Mouse (Mus musculus) MEL (cell line): Measurements from ENCODE around the gene Slc6a9. TPM values are rescaled to one million over a fixed set of nuclear protein-coding genes. Genes with fewer than 3 reads are reported as not detected.

Experiments used
- DNase-seq: peaks from one replicate; pipeline ENCODE4 v3.0.0; 2011; ENCODE audit warnings: low read depth, low spot score
- H3K27ac ChIP-seq: 2 replicates; pipeline ENCODE4 v1.5.1; 2012; ENCODE audit warnings: low read depth, mild to moderate bottlenecking, control low read depth, low read length, moderate library complexity; ENCODE audit not compliant: control insufficient read depth
- H3K27me3 ChIP-seq, 2 experiments: fragments of 150-350 bp in 1 of 2; sonication (generic) in 1 of 2; 2 replicates each; pipeline ENCODE4 v1.6.1; 2012; ENCODE audit warnings: low read length in 2 of 2, mild to moderate bottlenecking in 2 of 2, improper control_type of control experiment in 1 of 2, moderate library complexity in 1 of 2; ENCODE audit not compliant: insufficient read depth in 2 of 2, control insufficient read depth in 1 of 2
- H3K36me3 ChIP-seq, 2 experiments: 2 replicates each; pipeline ENCODE4 v1.6.1; 2012 to 2014; ENCODE audit warnings: low read length in 2 of 2, improper control_type of control experiment in 1 of 2, inconsistent platforms in 1 of 2, mild to moderate bottlenecking in 1 of 2; ENCODE audit not compliant: insufficient read depth in 2 of 2, control insufficient read depth in 1 of 2
- H3K4me1 ChIP-seq, 2 experiments: fragments of 150-350 bp in 1 of 2; sonication (generic) in 1 of 2; 2 replicates each; pipeline ENCODE4 v1.6.1; 2012; ENCODE audit warnings: low read length in 2 of 2, improper control_type of control experiment in 1 of 2, mild to moderate bottlenecking in 1 of 2; ENCODE audit not compliant: insufficient read depth in 2 of 2, control insufficient read depth in 1 of 2
- H3K4me3 ChIP-seq, 2 experiments: fragments of 150-350 bp in 1 of 2; sonication (generic) in 1 of 2; 2 replicates each; pipeline ENCODE4 v1.5.1; 2012; ENCODE audit warnings: low read depth in 2 of 2, low read length in 2 of 2, mild to moderate bottlenecking in 2 of 2, moderate library complexity in 2 of 2, control low read depth in 1 of 2, improper control_type of control experiment in 1 of 2; ENCODE audit not compliant: control insufficient read depth in 1 of 2, insufficient read depth in 1 of 2
- H3K79me2 ChIP-seq: 2 replicates; pipeline ENCODE4 v1.6.1; 2012; ENCODE audit warnings: mild to moderate bottlenecking, low read length, moderate library complexity; ENCODE audit not compliant: control insufficient read depth, poor library complexity, insufficient read depth
- H3K9ac ChIP-seq: 2 replicates; pipeline ENCODE4 v1.6.1; 2012; ENCODE audit warnings: low read depth, mild to moderate bottlenecking, control low read depth, low read length, moderate library complexity; ENCODE audit not compliant: control insufficient read depth, poor library complexity, severe bottlenecking
- H3K9me3 ChIP-seq: fragments of 150-350 bp; sonication (generic); replicated peaks from 2 replicates; pipeline ENCODE4 v1.6.1; 2012; ENCODE audit warnings: mild to moderate bottlenecking, low read length, improper control_type of control experiment, moderate library complexity; ENCODE audit not compliant: insufficient read depth
- BHLHE40 ChIP-seq: IDR thresholded peaks from 2 replicates; pipeline ENCODE4 v1.6.1; 2012; ENCODE audit warnings: low read depth, mild to moderate bottlenecking, inconsistent platforms, low read length, improper control_type of control experiment, borderline replicate concordance
- EP300 ChIP-seq, 2 experiments: IDR thresholded peaks; 2 replicates each; pipeline ENCODE4 v1.6.1; 2011; ENCODE audit warnings: improper control_type of control experiment in 2 of 2, low read length in 2 of 2, low read depth in 1 of 2, mild to moderate bottlenecking in 1 of 2
- ETS1 ChIP-seq: IDR thresholded peaks from 2 replicates; pipeline ENCODE4 v1.6.1; 2012; ENCODE audit warnings: low read depth, mild to moderate bottlenecking, inconsistent platforms, low read length, improper control_type of control experiment, moderate library complexity
- GATA1 ChIP-seq: IDR thresholded peaks from 2 replicates; pipeline ENCODE4 v1.6.1; 2011; ENCODE audit warnings: low read depth, low read length, improper control_type of control experiment
- JUND ChIP-seq: IDR thresholded peaks from 2 replicates; pipeline ENCODE4 v1.6.1; 2011; ENCODE audit warnings: low read depth, mild to moderate bottlenecking, improper control_type of control experiment, low read length
- MEF2A ChIP-seq: IDR thresholded peaks from 2 replicates; pipeline ENCODE4 v1.6.1; 2014; ENCODE audit warnings: low read depth, mild to moderate bottlenecking, inconsistent platforms, low read length, improper control_type of control experiment; ENCODE audit not compliant: poor library complexity, insufficient replicate concordance, severe bottlenecking; ENCODE audit errors: extremely low read depth
- NELFE ChIP-seq: IDR thresholded peaks from 2 replicates; pipeline ENCODE4 v1.6.1; 2011; ENCODE audit warnings: low read depth, low read length, improper control_type of control experiment
- POLR2A ChIP-seq, 2 experiments: IDR thresholded peaks; 2 replicates each; pipeline ENCODE4 v1.6.1; 2011 to 2012; ENCODE audit warnings: low read length in 2 of 2, mild to moderate bottlenecking in 2 of 2, control low read depth in 1 of 2, improper control_type of control experiment in 1 of 2, low read depth in 1 of 2, moderate library complexity in 1 of 2; ENCODE audit not compliant: control insufficient read depth in 1 of 2, insufficient read depth in 1 of 2, poor library complexity in 1 of 2
- TAL1 ChIP-seq: IDR thresholded peaks from 2 replicates; pipeline ENCODE4 v1.6.1; 2012; ENCODE audit warnings: mild to moderate bottlenecking, inconsistent platforms, low read length, moderate library complexity, mixed read lengths
- TCF12 ChIP-seq: IDR thresholded peaks from 2 replicates; pipeline ENCODE4 v1.6.1; 2014; ENCODE audit warnings: low read depth, mild to moderate bottlenecking, inconsistent platforms, low read length, improper control_type of control experiment, moderate library complexity
- UBTF ChIP-seq: IDR thresholded peaks from 2 replicates; pipeline ENCODE4 v1.6.1; 2012; ENCODE audit warnings: low read depth, mild to moderate bottlenecking, inconsistent platforms, low read length, improper control_type of control experiment, moderate library complexity, borderline replicate concordance; ENCODE audit not compliant: insufficient read depth
- USF1 ChIP-seq: IDR thresholded peaks from 2 replicates; pipeline ENCODE4 v1.6.1; 2014; ENCODE audit warnings: low read depth, mild to moderate bottlenecking, inconsistent platforms, low read length, improper control_type of control experiment, moderate library complexity
- ZKSCAN1 ChIP-seq: IDR thresholded peaks from 2 replicates; pipeline ENCODE4 v1.6.1; 2012; ENCODE audit warnings: low read depth, mild to moderate bottlenecking, inconsistent platforms, low read length, improper control_type of control experiment, moderate library complexity
- ZMIZ1 ChIP-seq: IDR thresholded peaks from 2 replicates; pipeline ENCODE4 v1.6.1; 2012; ENCODE audit warnings: low read depth, mild to moderate bottlenecking, inconsistent platforms, low read length, improper control_type of control experiment, moderate library complexity
- ZNF384 ChIP-seq: IDR thresholded peaks from 2 replicates; pipeline ENCODE4 v1.6.1; 2012; ENCODE audit warnings: low read depth, mild to moderate bottlenecking, inconsistent platforms, low read length, improper control_type of control experiment
- polyA plus RNA-seq, 2 experiments: library from polyadenylated mRNA; stranded (reverse) in 1 of 2; unstranded in 1 of 2; fragments of >175 nt in 1 of 2; fragments of >200 nt in 1 of 2; gene quantifications; 2 replicates each; pipeline versions ENCODE4 v1.2.1 to v1.2.4; 2012; ENCODE audit warnings: low replicate concordance in 2 of 2, low read depth in 1 of 2; ENCODE audit not compliant: insufficient read length in 2 of 2, insufficient read depth in 1 of 2, missing spikeins in 1 of 2
- total RNA-seq: library from RNA; depleted of rRNA; stranded (reverse); fragments of 300-350 nt; gene quantifications from 2 replicates; pipeline ENCODE4 v1.2.3, GENCODE M21; 2012

Gene Slc6a9
- total and polyA plus RNA-seq, 3 experiments = 3.2 to 21.2 TPM; not detected in 1

- H3K4me1 ChIP-seq = no peaks in the 10 kb centered on the region
- DNase-seq = no peak
- H3K4me3 ChIP-seq = no peak overlapping the region
- no peak overlapping the region for H3K9ac ChIP-seq
- H3K27ac ChIP-seq = no peak overlapping the region
- H3K27me3 ChIP-seq = peaks cover 0 to 1% of the 10 kb centered on the region in 2 experiments; a peak in 3 of 4 replicates
- H3K36me3 ChIP-seq = no peaks in the 10 kb centered on the region
- no peaks in the 10 kb centered on the region for H3K79me2 ChIP-seq
- no peak for TF ChIP-seq MEF2A
- no peak for TF ChIP-seq BHLHE40
- no peak for TF ChIP-seq ZMIZ1
- no peak for TF ChIP-seq ETS1
- TF ChIP-seq GATA1 = no peak
- no peak for TF ChIP-seq JUND
- no peak for TF ChIP-seq EP300 (IDR thresholded peaks at IDR 0.05; ENCODE audit: low read depth in 1 of 2, low read length in 2 of 2)
- no peak for TF ChIP-seq NELFE
- no peak for TF ChIP-seq ZKSCAN1
- TF ChIP-seq POLR2A (IDR thresholded peaks at IDR 0.05; ENCODE audit: control insufficient read depth in 1 of 2, insufficient read depth in 1 of 2, low read depth in 1 of 2, low read length in 2 of 2, poor library complexity in 1 of 2) = no peak
- TF ChIP-seq USF1 = no peak
- TF ChIP-seq, all 39 proteins: peak for 0
- no peaks in the 10 kb centered on the region for H3K9me3 ChIP-seq
Observed at GRCm38 (mm10) chr4:117816776-117817175, 17.5 kb upstream of the Slc6a9 start.

GRCm38 (mm10) chr4:117818032-117818431, 16.3 kb upstream of the Slc6a9 start:
- no peaks in the 10 kb centered on the region for H3K4me1 ChIP-seq
- H3K27ac ChIP-seq = no peak overlapping the region
- H3K9ac ChIP-seq = no peak overlapping the region
- no peak overlapping the region for H3K4me3 ChIP-seq
- DNase-seq = no peak
- peaks cover 0 to 1% of the 10 kb centered on the region in 2 experiments; a peak in 2 of 4 replicates for H3K27me3 ChIP-seq
- no peaks in the 10 kb centered on the region for H3K36me3 ChIP-seq
- H3K9me3 ChIP-seq = no peaks in the 10 kb centered on the region
- H3K79me2 ChIP-seq = no peaks in the 10 kb centered on the region
- no peak for TF ChIP-seq NELFE
- no peak for TF ChIP-seq USF1
- no peak for TF ChIP-seq UBTF

- Histone ChIP-seq H3K27ac (peak overlapping the region; percentile 28), H3K79me2 (no peaks in the 10 kb centered on the region)
- DNase-seq = peak; percentile 52
- peak; percentile 85 for TF ChIP-seq ZNF384
- no peak for TF ChIP-seq TAL1
- TF ChIP-seq TCF12 = 0 out of 2 replicates have a peak, but pooled peaks have one; percentile 7
- TF ChIP-seq, all 39 proteins: peak for 2
- H3K4me3 ChIP-seq = no peak overlapping the region
- H3K4me1 ChIP-seq = peaks cover 39 to 42% of the 10 kb centered on the region in 2 experiments
- no peaks in the 10 kb centered on the region for H3K9me3 ChIP-seq
- H3K9ac ChIP-seq = no peak overlapping the region
- H3K36me3 ChIP-seq = peaks cover 0 to 37% of the 10 kb centered on the region in 2 experiments; a peak in 2 of 4 replicates
- no peaks in the 10 kb centered on the region for H3K27me3 ChIP-seq
Observed at GRCm38 (mm10) chr4:117828572-117829145, 5.6 kb upstream of the Slc6a9 start.
